Mouse (Mus musculus): ENCODE measurements at regions not wholly inside any gene's neighbourhood (a gene's known extent, or its start where the extent isn't known, plus 50 kb on each side); places are given as distances from the start of the nearest gene placed in this dataset.

DNA sequence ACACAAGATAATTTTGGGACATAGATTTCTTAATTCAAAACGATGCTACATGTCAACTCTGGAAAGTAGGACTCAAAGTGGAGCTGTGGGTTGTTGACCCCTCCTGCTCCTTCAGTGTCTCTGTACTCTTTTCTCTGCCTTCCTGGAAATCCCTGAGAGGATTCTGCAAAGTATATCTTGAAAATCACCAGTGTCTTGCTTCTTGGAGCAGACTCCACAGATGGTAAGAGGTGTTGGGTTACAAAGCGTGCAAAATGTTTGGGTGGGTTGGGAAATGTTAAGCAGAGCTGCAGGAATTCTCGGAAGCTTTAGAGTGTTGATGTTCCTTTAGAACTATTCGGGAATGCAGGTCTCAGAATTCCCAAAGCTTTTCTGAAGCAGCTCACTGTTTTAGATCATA is 61.5 kb upstream of the Abcb5 start:
- DNase-seq = no peak

- DNase-seq = peak; percentile 53 to 79
Observed at GRCm38 (mm10) chr12:119026311-119026710, 60.1 kb upstream of the Abcb5 start.

DNA sequence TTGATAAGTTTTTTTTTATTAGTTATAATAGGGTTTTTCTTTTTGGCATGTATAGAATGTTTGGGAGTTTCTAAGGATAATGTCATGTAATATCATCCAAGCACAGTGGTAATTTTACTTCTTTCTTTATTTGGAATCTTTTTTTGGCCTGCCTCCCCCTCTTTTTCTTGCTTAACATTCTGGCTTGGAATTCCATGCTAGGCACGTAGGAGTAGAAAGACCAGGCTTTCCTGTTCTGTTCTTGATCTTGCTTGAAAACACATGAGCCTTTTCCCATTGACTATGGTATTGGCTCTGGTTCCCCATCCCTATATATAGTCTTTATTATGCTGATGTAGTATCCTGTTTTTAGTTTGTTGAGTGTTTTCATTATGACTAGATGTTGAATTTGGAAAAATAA is 57.8 kb upstream of the Abcb5 start:
- DNase-seq = no peak
